Mouse (Mus musculus): Measurements from ENCODE around the gene Cisd2.

Gene Cisd2

DNA sequence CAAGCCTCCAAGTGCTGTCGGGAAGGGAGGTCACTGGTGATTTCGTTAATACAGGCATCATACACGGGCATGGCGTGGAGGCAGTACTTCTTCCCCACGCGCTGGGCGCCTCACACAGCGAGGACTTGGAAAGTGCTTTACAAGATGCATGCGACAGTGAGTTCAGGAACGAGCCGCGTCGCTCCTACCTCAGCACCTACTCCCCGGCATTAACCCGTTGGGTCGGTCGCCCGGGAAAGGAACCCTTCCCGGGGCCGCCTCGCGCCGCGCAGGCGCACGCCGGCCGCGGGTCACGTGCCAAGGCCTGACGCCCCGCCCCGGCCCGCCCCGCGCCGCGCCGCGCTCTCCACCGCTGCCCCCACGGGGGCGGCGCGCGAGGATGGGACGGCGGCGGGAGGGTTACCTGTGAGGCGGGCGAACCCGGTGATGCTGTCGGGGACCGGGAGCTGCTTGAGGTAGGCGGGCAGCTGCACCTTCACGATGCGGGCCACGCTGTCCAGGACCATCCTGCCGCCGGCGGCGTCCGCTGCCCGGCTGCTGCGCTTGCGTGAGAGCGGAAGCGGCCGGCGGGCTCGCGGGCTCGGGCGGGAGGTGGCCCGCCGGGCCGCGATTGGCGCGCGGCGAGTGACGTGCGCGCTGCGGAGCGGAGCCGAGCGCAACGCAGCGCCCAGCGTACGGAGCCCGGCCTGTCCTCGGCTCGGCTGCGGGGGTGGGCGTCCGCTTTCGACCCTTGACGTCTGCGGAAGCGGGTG lies 693 bp downstream of the Cisd2 start:
- Histone ChIP-seq H3K36me3 (ENCODE audit: control insufficient read depth, insufficient read depth, low read length, poor library complexity, severe bottlenecking) (no peaks in the 10 kb centered on the region), H3K27me3 (ENCODE audit: control insufficient read depth, insufficient read depth, low read length, poor library complexity, severe bottlenecking) (no peaks in the 10 kb centered on the region)
- DNase-seq (ENCODE audit: low read depth, low spot score), result peak; percentile 94

GRCm38 (mm10) chr3:135422232-135422855 lies 1.4 kb downstream of the Cisd2 start:
- DNase-seq (ENCODE audit: low read depth, low spot score), result no peak
- Histone ChIP-seq H3K36me3 (ENCODE audit: control insufficient read depth, insufficient read depth, low read length, poor library complexity, severe bottlenecking) (no peaks in the 10 kb centered on the region), H3K27me3 (ENCODE audit: control insufficient read depth, insufficient read depth, low read length, poor library complexity, severe bottlenecking) (no peaks in the 10 kb centered on the region)

- no peak for DNase-seq (ENCODE audit: low read depth, low spot score)
These were observed 2.5 kb downstream of the Cisd2 start for GRCm38 (mm10) chr3:135421310-135421594.

GRCm38 (mm10) chr3:135420542-135421309 lies 3.0 kb downstream of the Cisd2 start:
- peak; percentile 46 for DNase-seq (ENCODE audit: low read depth, low spot score)
- Histone ChIP-seq H3K36me3 (ENCODE audit: control insufficient read depth, insufficient read depth, low read length, poor library complexity, severe bottlenecking) (no peaks in the 10 kb centered on the region), H3K27me3 (ENCODE audit: control insufficient read depth, insufficient read depth, low read length, poor library complexity, severe bottlenecking) (no peaks in the 10 kb centered on the region)

More at GRCm38 (mm10) chr3:135421310-135421594, 2.5 kb downstream of the Cisd2 start:
- Histone ChIP-seq H3K36me3 (ENCODE audit: control insufficient read depth, insufficient read depth, low read length, poor library complexity, severe bottlenecking) (no peaks in the 10 kb centered on the region), H3K27me3 (ENCODE audit: control insufficient read depth, insufficient read depth, low read length, poor library complexity, severe bottlenecking) (no peaks in the 10 kb centered on the region)

- Histone ChIP-seq H3K36me3 (ENCODE audit: control insufficient read depth, insufficient read depth, low read length, poor library complexity, severe bottlenecking) (no peaks in the 10 kb centered on the region), H3K27me3 (ENCODE audit: control insufficient read depth, insufficient read depth, low read length, poor library complexity, severe bottlenecking) (no peaks in the 10 kb centered on the region)
- no peak for DNase-seq (ENCODE audit: low read depth, low spot score)
These were observed 5.9 kb downstream of the Cisd2 start for GRCm38 (mm10) chr3:135417799-135418198.

- Histone ChIP-seq H3K36me3 (ENCODE audit: control insufficient read depth, insufficient read depth, low read length, poor library complexity, severe bottlenecking) (no peaks in the 10 kb centered on the region), H3K27me3 (ENCODE audit: control insufficient read depth, insufficient read depth, low read length, poor library complexity, severe bottlenecking) (no peaks in the 10 kb centered on the region)
- no peak for DNase-seq (ENCODE audit: low read depth, low spot score)
These were observed 6.5 kb downstream of the Cisd2 start for GRCm38 (mm10) chr3:135417245-135417644.

DNA sequence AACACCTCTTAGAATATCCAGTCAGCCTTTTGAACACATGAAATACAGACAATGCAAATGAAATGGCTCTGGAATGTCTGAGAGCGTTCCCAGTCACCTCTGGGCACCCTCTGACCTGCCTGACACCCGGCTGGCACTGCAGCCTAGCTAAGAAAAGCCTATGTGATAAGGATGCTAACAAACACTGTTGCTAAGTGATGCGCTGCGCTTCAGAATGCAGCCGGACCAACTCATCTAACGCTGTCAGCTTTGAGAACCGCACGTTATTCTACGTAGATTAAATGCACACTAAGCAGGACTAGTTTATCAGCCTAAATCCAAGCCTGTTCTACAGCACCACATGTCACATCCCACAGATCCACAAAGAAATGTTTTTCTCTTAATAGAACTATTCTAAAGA lies 11.9 kb downstream of the Cisd2 start:
- no peak for DNase-seq (ENCODE audit: low read depth, low spot score)
- Histone ChIP-seq H3K27me3 (ENCODE audit: control insufficient read depth, insufficient read depth, low read length, poor library complexity, severe bottlenecking) (no peaks in the 10 kb centered on the region), H3K36me3 (ENCODE audit: control insufficient read depth, insufficient read depth, low read length, poor library complexity, severe bottlenecking) (peaks cover 6% of the 10 kb centered on the region; the same call in 1 of the 2 replicates)

GRCm38 (mm10) chr3:135411056-135411455 lies 12.7 kb downstream of the Cisd2 start:
- no peak for DNase-seq (ENCODE audit: low read depth, low spot score)
- Histone ChIP-seq H3K36me3 (ENCODE audit: control insufficient read depth, insufficient read depth, low read length, poor library complexity, severe bottlenecking) (peaks cover 6% of the 10 kb centered on the region; the same call in 1 of the 2 replicates), H3K27me3 (ENCODE audit: control insufficient read depth, insufficient read depth, low read length, poor library complexity, severe bottlenecking) (no peaks in the 10 kb centered on the region)

- no peaks in the 10 kb centered on the region for H3K27me3 ChIP-seq (ENCODE audit: control insufficient read depth, insufficient read depth, low read length, poor library complexity, severe bottlenecking)
These were observed 14.5 kb downstream of the Cisd2 start for GRCm38 (mm10) chr3:135409219-135409618.

GRCm38 (mm10) chr3:135407351-135407750 lies 16.4 kb downstream of the Cisd2 start:
- Histone ChIP-seq H3K36me3 (ENCODE audit: control insufficient read depth, insufficient read depth, low read length, poor library complexity, severe bottlenecking) (peaks cover 6% of the 10 kb centered on the region; the same call in 1 of the 2 replicates), H3K27me3 (ENCODE audit: control insufficient read depth, insufficient read depth, low read length, poor library complexity, severe bottlenecking) (no peaks in the 10 kb centered on the region)
- no peak for DNase-seq (ENCODE audit: low read depth, low spot score)

More at GRCm38 (mm10) chr3:135409219-135409618, 14.5 kb downstream of the Cisd2 start:
- peaks cover 6% of the 10 kb centered on the region; the same call in 1 of the 2 replicates for H3K36me3 ChIP-seq (ENCODE audit: control insufficient read depth, insufficient read depth, low read length, poor library complexity, severe bottlenecking)
- peak; percentile 11 for DNase-seq (ENCODE audit: low read depth, low spot score)

- H3K36me3 ChIP-seq (ENCODE audit: control insufficient read depth, insufficient read depth, low read length, poor library complexity, severe bottlenecking), result peaks cover 6% of the 10 kb centered on the region; the same call in 1 of the 2 replicates
- no peaks in the 10 kb centered on the region for H3K27me3 ChIP-seq (ENCODE audit: control insufficient read depth, insufficient read depth, low read length, poor library complexity, severe bottlenecking)
- no peak for DNase-seq (ENCODE audit: low read depth, low spot score)
These were observed 19.1 kb downstream of the Cisd2 start for GRCm38 (mm10) chr3:135404599-135404998.

- no peak for DNase-seq (ENCODE audit: low read depth, low spot score)
- Histone ChIP-seq H3K36me3 (ENCODE audit: control insufficient read depth, insufficient read depth, low read length, poor library complexity, severe bottlenecking) (peaks cover 6% of the 10 kb centered on the region; the same call in 1 of the 2 replicates), H3K27me3 (ENCODE audit: control insufficient read depth, insufficient read depth, low read length, poor library complexity, severe bottlenecking) (no peaks in the 10 kb centered on the region)
These were observed 19.9 kb downstream of the Cisd2 start for GRCm38 (mm10) chr3:135403856-135404255.

GRCm38 (mm10) chr3:135403211-135403610 lies 20.5 kb downstream of the Cisd2 start:
- Histone ChIP-seq H3K27me3 (ENCODE audit: control insufficient read depth, insufficient read depth, low read length, poor library complexity, severe bottlenecking) (no peaks in the 10 kb centered on the region), H3K36me3 (ENCODE audit: control insufficient read depth, insufficient read depth, low read length, poor library complexity, severe bottlenecking) (peaks cover 6% of the 10 kb centered on the region; the same call in 1 of the 2 replicates)
- no peak for DNase-seq (ENCODE audit: low read depth, low spot score)

DNA sequence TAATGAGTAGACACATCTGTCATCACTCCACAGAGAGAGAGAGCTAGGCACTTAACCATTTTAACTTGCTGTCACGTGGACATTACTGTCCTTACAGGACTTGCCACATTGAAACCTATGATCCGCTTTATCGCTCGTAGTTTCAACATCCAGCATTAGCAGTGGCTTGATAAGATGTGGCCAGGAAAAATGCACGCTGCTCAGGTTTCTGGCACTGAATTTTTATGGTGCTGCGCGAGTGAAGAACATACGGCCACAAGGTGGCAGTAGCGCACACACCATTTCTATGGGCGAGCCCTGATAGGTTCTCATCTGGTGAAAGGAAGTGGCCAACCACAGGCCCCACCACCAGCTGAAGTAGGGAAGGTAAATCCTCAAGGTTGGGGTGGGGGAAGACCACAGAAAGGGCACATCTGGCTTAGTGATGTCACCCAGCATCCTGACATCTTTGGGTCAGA lies 21.5 kb downstream of the Cisd2 start:
- peak; percentile 95 for DNase-seq (ENCODE audit: low read depth, low spot score)
- Histone ChIP-seq H3K36me3 (ENCODE audit: control insufficient read depth, insufficient read depth, low read length, poor library complexity, severe bottlenecking) (peaks cover under 1% of the 10 kb centered on the region; the same call in 1 of the 2 replicates), H3K27me3 (ENCODE audit: control insufficient read depth, insufficient read depth, low read length, poor library complexity, severe bottlenecking) (no peaks in the 10 kb centered on the region)

GRCm38 (mm10) chr3:135397112-135397511 lies 26.6 kb downstream of the Cisd2 start:
- no peak for DNase-seq (ENCODE audit: low read depth, low spot score)
- H3K36me3 ChIP-seq (ENCODE audit: control insufficient read depth, insufficient read depth, low read length, poor library complexity, severe bottlenecking), result no peaks in the 10 kb centered on the region
- H3K27me3 ChIP-seq (ENCODE audit: control insufficient read depth, insufficient read depth, low read length, poor library complexity, severe bottlenecking), result no peaks in the 10 kb centered on the region

All from splenic B cell, adult 2 months (primary cell).